Mouse (Mus musculus): ENCODE measurements around the gene Aifm2. TPM values are rescaled to one million over a fixed set of nuclear protein-coding genes. Genes with fewer than 3 reads are reported as not detected.

Gene Aifm2
- total and polyA plus RNA-seq, 3 experiments = 226 to 406 (median 255) TPM

DNA sequence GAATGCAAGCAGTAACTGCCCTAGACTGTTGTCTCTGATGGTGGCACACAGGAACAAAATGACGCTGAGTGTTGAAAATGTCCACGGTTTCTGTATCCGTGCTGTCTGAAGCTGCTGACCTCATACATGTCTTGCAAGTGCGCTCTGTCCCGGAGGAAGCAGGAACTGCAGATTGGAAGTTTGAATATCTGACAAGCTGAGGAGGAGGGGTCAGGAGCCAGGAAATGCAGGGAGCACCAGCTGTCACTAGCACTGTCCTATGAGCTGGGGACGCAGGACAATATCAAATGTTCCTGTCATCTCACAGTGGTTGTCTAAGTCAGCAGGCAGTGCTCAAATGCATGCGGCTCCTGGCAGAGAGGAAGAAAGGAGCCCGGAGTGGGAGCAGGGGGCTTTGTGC is 49.6 kb downstream of the Aifm2 start:
- no peak for DNase-seq

DNA sequence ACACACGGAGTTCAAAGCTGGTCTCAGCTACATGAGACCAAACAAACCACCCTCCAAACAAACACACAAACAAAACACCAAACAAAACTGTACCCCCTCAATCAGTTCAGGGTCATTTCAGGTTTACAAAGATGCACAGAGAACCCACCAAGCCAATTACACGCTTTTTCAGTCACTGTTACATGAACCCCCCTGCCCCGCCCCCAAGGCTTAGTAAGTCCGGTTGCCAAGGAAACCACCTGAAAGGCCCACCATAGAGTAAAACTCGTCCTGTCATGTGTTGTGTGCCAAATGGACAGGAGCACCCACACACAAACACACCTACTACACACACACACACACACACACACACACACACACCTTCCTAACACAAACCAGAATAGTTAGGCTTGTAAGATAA is 50.5 kb downstream of the Aifm2 start:
- DNase-seq = no peak

DNA sequence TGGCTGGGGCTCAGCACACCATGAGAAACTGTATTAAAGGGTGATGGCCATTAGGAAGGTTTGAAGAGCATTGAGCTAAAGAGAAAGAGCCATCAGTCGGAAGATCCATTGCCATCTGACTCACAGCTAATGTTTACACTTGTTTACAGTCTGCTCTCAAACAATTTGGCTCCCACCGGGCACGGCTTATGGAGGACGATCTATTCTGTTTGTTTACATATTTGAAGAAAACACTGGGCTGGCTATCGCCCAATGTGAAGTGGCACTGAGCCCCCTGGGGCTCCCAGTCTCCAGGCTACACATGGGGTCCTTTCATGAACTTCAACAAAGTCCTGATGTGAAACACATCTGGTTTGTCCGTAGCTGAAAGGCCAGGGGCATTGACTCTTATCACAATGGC is 51.7 kb downstream of the Aifm2 start:
- no peak for DNase-seq

DNA sequence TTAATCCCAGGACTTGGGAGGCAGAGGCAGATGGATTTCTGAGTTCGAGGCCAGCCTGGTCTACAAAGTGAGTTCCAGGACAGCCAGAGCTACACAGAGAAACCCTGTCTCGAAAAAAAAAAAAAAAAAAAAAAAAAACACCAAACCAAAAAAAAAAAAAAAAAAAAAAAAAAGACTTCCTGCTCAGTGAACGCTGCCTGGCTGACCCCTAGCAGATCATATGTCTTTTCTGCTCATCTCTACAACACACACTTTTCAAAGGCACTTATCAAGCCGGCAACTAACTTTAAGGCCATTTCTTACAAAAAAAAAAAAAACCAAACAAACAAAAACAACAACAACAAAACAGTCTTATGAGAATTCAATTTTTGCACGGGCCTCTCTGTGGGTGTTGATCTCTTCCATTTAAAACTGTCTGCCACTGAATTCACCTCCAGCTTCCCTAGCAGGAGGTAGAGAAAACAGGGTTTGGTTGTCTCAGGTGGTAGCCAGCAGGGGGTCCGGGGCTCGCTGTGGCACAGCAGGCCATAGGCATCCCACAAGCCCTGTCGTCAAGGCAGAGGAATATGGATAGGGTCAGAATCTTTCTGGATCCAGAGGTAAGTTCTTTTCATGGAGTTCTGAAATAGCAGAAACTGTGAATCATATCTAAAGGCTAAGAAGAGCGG is 66.5 kb downstream of the Aifm2 start:
- no peak for DNase-seq

DNA sequence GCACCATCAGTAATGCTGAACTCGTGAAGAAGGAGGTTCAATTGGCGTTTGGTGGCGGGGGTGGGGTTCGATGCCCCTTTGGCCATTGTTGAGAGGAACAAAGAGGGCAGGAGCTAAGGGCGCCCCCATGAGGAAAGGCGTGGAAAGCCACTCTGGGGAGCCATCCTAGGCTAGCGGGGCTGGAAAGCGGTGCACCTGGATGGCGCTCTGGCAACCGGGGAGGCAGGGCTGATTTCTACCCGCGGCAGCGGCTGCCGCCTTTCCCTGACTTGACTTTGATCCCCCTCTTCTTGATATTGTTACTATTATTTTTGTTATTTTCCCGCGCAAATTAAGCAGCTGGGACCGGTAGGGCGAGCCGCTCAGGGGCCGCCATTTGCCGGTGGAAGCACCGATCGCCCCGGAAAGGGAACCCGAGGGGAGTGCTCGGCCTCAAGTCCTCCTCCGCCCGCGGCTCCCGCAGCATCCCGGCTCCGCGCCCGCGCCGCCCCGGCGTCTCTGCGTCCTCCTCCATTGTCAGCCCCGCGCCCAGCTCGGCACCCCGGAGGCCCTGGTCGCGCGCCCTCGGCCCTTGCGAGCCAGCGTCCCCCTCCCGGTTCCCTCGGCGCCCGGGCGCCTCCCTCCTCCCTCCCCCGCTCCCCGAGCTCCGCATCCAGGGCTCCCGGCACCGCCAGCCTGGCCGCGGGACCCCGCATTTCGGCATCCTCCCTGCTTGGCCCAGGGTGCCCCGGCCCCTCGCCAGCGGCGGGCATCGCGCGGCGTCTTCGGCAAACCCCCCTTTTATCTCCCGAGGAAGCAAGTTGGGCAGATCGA is 67.9 kb downstream of the Aifm2 start:
- peak; percentile 82 for DNase-seq

DNA sequence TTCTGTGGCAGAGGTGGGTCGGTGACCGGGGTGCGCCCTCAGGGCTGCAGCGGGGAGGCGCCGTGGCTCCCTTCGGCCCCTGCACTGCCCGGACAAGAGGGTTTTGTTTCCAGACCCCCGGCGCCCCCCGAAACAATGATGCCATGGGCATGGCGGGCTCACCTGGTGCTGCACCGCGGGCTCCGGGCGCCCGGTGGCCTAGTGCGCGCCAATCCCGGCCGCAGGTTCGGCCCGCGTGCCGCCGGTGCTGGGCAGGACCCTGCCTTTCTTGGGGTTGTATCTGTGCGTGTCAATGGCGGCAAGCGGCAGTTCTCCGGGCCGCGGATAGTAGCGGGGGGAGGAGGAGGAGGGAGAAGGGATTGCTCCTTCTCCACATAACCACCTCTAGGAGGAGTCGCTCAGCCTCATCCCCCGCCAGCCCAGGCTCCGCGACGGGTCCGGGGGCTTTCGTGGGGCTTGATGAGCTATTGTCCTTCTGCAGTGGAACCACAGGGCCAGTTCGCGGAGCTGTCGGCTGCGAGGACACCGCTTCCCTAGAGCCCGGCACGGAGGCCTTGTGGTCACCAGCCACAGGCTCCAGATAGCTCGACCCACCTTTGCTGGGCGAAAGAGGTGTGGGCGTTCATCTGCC is 68.7 kb downstream of the Aifm2 start, which contains the start of gene H2afy2:
TSS of gene H2afy2 (minus strand) at position 527 of the 631 bp plus-strand sequence.
- DNase-seq = peak; percentile 77

DNA sequence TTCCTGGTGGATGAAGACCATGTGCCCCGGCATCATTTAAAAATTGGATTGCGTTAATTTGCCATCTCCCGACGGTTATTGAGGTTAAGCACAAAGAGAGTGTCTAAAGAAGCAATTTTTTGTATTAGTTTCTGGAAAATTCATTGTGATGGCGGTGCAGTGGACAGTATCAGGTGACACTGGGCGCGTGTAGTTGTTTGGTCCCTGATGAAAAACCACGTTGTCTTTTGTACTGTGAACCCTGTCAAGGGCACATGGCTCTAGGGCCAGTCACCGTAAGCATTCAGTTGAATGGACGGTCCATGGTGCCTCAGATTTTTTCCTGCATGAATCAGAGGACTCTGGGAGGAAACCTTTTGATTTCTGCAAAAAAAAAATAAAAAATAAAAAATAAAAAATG is 69.4 kb downstream of the Aifm2 start:
- peak; percentile 17 for DNase-seq

DNA sequence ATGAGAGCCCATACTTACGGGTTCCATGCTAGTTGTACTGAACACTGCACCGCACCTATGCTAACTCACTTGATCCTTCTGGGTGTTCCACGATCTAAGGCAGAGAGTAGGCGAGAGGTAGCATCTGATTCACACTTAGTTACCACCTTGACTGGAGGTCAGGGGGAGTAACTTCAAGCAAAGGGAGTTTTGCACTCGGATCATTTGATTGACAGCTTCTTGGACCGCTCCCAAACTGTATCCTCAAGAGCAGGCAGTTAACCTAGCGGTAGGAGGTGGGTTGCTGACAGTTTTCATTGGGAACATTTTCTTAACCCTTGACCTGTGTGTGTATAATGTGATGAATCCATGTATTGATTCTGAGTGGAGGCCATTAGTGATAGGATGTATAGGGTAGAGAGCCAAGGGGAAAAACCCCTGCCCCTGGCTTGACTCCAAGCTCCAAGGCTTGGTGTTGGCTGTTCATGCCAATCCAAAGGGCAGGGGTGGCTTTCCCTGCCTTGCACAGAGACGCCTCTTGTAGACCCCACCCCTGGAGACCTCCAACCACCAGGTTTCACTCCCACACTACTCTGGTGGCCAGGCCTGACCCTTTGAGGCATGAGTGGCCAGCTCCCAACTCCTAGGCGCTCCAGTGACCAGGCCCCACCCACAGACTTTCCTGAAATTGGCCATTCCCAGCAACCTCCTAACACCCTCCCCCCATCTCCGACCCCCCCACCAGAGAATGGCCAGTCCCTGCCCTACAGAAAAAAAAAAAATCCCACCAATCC is 72.7 kb downstream of the Aifm2 start:
- no peak for DNase-seq

DNA sequence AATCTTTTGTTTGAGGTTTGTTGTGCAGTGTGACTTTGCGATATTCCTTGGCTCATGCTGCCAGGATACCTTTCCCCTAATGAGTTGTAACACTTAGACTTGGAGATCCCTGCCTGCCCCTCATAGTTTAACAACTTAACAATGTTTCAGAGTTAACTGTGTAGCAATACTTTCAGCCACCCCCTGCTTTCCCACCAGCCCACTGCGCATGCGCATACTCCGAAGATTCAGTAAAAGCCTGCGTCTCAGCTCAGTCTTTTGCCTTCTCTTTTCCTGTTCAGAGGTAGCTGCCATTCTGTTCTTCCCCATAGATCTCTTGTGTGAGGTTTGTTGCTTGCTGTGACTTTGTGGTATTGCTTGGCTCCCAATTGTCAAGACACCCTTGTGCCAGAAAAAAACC is 73.4 kb downstream of the Aifm2 start:
- no peak for DNase-seq

Small RNA genes lying within 50 kb of the gene (microRNA-seq; reads per million reads assigned to microRNA genes)
- 0 reads per million in 2 experiments for gene Mir5108

Other genes starting within 250 kb of the Aifm2 start
- gene Lrrc20, start 239.5 kb upstream of the Aifm2 start, total RNA-seq (2021) = 10 to 100 TPM; 15.9 to 17.8 TPM
- gene Lrrc20, start 239.5 kb upstream of the Aifm2 start, polyA plus RNA-seq (2012; rRNA removed) = 17.5 and 21.7 TPM in 2 replicates
- under 1 TPM; 0.12 to 0.73 TPM for gene Npffr1, start 119.8 kb upstream of the Aifm2 start, total RNA-seq (2021)
- gene Npffr1, start 119.8 kb upstream of the Aifm2 start, polyA plus RNA-seq (2012; rRNA removed) = 0.18 and 0.37 TPM in 2 replicates
- 100 to 1,000 TPM; 146 to 317 TPM for gene Ppa1, start 66.7 kb upstream of the Aifm2 start, total RNA-seq (2021)
- 26.4 and 29.9 TPM in 2 replicates for gene Ppa1, start 66.7 kb upstream of the Aifm2 start, polyA plus RNA-seq (2012; rRNA removed)
- gene Sar1a, start 35.0 kb upstream of the Aifm2 start, total RNA-seq (2021) = 100 to 1,000 TPM; 199 to 205 TPM
- gene Sar1a, start 35.0 kb upstream of the Aifm2 start, polyA plus RNA-seq (2012; rRNA removed) = 113 and 119 TPM in 2 replicates
- 100 to 1,000 TPM in 1 of 2 experiments, 10 to 100 TPM in 1; 85.9 to 147 TPM for gene Tysnd1, start 19.7 kb upstream of the Aifm2 start, total RNA-seq (2021)
- gene Tysnd1, start 19.7 kb upstream of the Aifm2 start, polyA plus RNA-seq (2012; rRNA removed) = 548 and 593 TPM in 2 replicates
- gene H2afy2, start 68.9 kb downstream of the Aifm2 start, total RNA-seq (2021) = 10 to 100 TPM in 1 of 2 experiments, 1 to 10 TPM in 1; 5.9 to 10.5 TPM
- gene H2afy2, start 68.9 kb downstream of the Aifm2 start, polyA plus RNA-seq (2012; rRNA removed) = 4.2 and 5.2 TPM in 2 replicates

Data from adrenal gland, adult 2 months (tissue).